Mouse (Mus musculus): ENCODE measurements around the gene Shisal2a. TPM values are rescaled to one million over a fixed set of nuclear protein-coding genes. Genes with fewer than 3 reads are reported as not detected.
"Not testable (repeated sequence)": the region's sequence is repeated elsewhere in the genome, so short reads cannot be mapped to it uniquely, and the experiment has no call there.

Shisal2a gene
- polyA plus RNA-seq, 1 experiment from 2014 or later: 1.2 TPM

DNA sequence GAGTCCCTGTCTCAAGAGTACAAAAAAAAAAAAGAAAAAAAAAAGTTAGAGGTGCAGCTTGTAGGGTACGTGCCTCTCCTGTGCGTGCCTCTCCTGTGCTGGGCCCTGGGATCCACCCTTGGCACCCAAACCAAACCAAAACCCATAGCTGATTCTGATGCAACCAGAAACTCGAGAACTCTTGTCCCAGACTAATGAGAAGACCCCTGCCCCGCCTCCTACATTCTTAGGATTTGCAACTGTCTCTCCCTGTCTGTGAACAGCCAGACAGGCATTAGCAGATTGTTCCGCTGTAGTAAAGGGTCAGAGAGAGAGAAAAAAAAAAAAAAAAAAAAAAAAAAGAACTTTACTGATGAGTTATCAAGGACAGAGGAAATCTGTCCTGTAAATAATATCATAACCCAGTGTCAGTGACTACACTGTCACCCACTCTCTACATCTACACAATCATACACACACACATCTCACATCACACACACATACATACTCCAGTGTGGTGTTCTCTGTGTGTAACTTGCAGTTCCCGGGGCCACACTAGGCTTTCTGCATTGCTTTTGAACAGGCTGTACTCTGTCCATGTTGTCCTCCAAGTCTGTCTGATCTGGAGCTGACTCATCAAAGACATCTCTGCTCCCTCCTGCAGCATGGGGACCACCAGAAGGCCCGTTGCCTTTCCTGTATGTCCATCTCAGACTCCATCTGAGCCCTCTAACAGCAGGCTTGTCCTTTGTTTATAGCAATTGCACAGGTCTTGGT lies 19.6 kb downstream of the Shisal2a start:
- Histone ChIP-seq H3K9ac (ENCODE audit: low read length) (peak overlapping the region; percentile 67; the same call in 1 of the 2 replicates), H3K4me2 (ENCODE audit: low read depth, low read length) (peak overlapping the region; percentile 50), H3K4me1 (ENCODE audit: control insufficient read depth, insufficient read depth, low read length) (peaks cover 20% of the 10 kb centered on the region), H3K27me3 (ENCODE audit: control insufficient read depth, insufficient read depth, low read length) (no peaks in the 10 kb centered on the region), H3K27ac (ENCODE audit: low read length) (peak overlapping the region; percentile 96), H3K9me3 (replicated peaks; ENCODE audit: control insufficient read depth, low read length) (no peaks in the 10 kb centered on the region), H3K36me3 (ENCODE audit: control insufficient read depth, insufficient read depth, low read length) (no peaks in the 10 kb centered on the region), H3K4me3 (replicated peaks; ENCODE audit: low read length) (peak overlapping the region; percentile 21; the same call in 1 of the 2 replicates)
- peak; percentile 12; the same call in 1 of the 2 replicates for ATAC-seq (ENCODE audit: insufficient read depth, low FRiP score)
- 20% methylated on average over 7 of the region's 7 CpGs for WGBS

- no peaks in the 10 kb centered on the region for H3K27me3 ChIP-seq (ENCODE audit: control insufficient read depth, insufficient read depth, low read length)
- H3K36me3 ChIP-seq (ENCODE audit: control insufficient read depth, insufficient read depth, low read length): no peaks in the 10 kb centered on the region
- H3K27ac ChIP-seq (ENCODE audit: low read length): peak overlapping the region; percentile 96
- WGBS: 14% methylated on average over 18 of the region's 18 CpGs
- H3K4me1 ChIP-seq (ENCODE audit: control insufficient read depth, insufficient read depth, low read length): peaks cover 20% of the 10 kb centered on the region
- peak overlapping the region; percentile 50 for H3K4me2 ChIP-seq (ENCODE audit: low read depth, low read length)
- no peaks in the 10 kb centered on the region for H3K9me3 ChIP-seq (replicated peaks; ENCODE audit: control insufficient read depth, low read length)
- H3K4me3 ChIP-seq (replicated peaks; ENCODE audit: low read length): peak overlapping the region; percentile 21
- ATAC-seq (ENCODE audit: insufficient read depth, low FRiP score): peak; percentile 87
- H3K9ac ChIP-seq (ENCODE audit: low read length): peak overlapping the region; percentile 67
Measured at GRCm38 (mm10) chr4:108362321-108363261, 20.6 kb downstream of the Shisal2a start.

DNA sequence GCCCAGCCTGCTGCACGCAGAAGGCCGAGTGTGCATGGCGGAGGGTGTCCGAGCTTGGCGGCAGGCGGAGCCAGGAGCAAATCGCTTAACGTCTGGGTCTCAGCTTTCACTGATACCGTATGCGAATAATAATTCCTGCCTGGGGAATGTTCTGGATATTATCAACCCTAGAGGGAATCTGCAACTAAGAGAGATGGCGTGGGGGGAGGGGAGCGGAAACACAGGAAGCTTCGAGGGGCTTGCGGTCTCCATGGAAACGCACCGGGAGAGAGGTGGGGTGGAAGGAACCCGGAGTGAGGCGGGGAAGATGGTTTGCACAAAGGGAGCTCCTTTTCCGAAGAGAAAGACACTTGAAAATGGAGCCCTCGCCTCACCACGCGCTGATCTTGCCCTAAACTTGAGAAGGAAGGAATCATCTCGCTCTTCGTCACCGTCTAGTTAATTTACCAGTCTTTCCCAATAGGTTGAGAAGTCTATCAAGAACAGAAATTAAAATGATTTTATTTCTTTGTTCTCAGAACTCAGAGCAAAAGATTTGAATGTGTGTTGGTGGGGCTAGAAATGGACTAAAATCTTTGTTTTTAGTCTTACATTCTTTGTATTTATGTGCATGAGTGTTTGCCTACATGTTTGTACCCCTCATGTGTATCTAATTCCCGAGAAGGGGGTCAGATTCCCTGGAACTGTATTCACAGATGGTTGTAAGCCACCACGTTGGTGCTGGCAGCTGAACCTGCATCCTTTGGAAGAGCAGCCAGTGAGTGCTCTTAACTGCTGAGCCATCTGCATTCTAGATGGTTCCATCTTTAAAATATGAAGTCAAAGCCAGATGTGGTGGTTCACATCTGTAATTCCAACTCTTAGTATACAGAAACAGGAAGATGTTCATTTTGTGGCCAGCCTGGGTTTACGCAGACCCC lies 22.8 kb downstream of the Shisal2a start:
- Histone ChIP-seq H3K4me3 (replicated peaks; ENCODE audit: low read length) (peak overlapping the region; percentile 33), H3K9ac (ENCODE audit: low read length) (peak overlapping the region; percentile 56), H3K27ac (ENCODE audit: low read length) (peak overlapping the region; percentile 74), H3K4me1 (ENCODE audit: control insufficient read depth, insufficient read depth, low read length) (peaks cover 24% of the 10 kb centered on the region), H3K27me3 (ENCODE audit: control insufficient read depth, insufficient read depth, low read length) (no peaks in the 10 kb centered on the region), H3K4me2 (ENCODE audit: low read depth, low read length) (peak overlapping the region; percentile 56), H3K9me3 (replicated peaks; ENCODE audit: control insufficient read depth, low read length) (no peaks in the 10 kb centered on the region), H3K36me3 (ENCODE audit: control insufficient read depth, insufficient read depth, low read length) (no peaks in the 10 kb centered on the region)
- ATAC-seq (ENCODE audit: insufficient read depth, low FRiP score): peak; percentile 68; the same call in 1 of the 2 replicates
- WGBS: 10% methylated on average over 28 of the region's 28 CpGs

DNA sequence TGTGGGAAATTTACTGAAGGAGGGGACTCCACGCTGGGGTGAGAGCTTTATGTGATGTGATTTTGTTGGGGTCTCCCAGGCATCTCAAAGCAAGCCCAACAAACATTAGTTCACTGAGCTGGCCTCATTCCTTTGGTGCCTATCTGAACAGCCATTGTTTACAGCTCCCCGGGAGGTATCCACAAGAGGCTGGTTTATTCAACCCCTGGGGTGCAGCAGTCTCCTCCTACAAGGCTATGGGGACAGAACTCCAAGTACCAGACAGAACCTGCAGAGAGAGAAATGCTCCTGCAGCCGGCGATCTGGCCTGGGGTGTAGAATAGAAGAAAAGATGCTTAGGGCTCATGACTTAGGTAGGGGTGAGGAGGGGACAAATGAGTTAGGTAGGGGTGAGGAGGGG lies 24.7 kb downstream of the Shisal2a start:
- Histone ChIP-seq H3K9me3 (replicated peaks; ENCODE audit: control insufficient read depth, low read length) (no peaks in the 10 kb centered on the region), H3K9ac (ENCODE audit: low read length) (no peak overlapping the region), H3K4me2 (ENCODE audit: low read depth, low read length) (no peak overlapping the region), H3K27me3 (ENCODE audit: control insufficient read depth, insufficient read depth, low read length) (no peaks in the 10 kb centered on the region), H3K36me3 (ENCODE audit: control insufficient read depth, insufficient read depth, low read length) (no peaks in the 10 kb centered on the region), H3K4me1 (ENCODE audit: control insufficient read depth, insufficient read depth, low read length) (peaks cover 18% of the 10 kb centered on the region), H3K4me3 (replicated peaks; ENCODE audit: low read length) (no peak overlapping the region), H3K27ac (ENCODE audit: low read length) (no peak overlapping the region)
- ATAC-seq (ENCODE audit: insufficient read depth, low FRiP score): no peak
- WGBS: 45% methylated on average over 4 of the region's 4 CpGs

GRCm38 (mm10) chr4:108357458-108357857 lies 25.7 kb downstream of the Shisal2a start:
- H3K36me3 ChIP-seq (ENCODE audit: control insufficient read depth, insufficient read depth, low read length): no peaks in the 10 kb centered on the region
- H3K9me3 ChIP-seq (replicated peaks; ENCODE audit: control insufficient read depth, low read length): no peaks in the 10 kb centered on the region
- peaks cover 7% of the 10 kb centered on the region for H3K4me1 ChIP-seq (ENCODE audit: control insufficient read depth, insufficient read depth, low read length)
- no peak overlapping the region for H3K4me3 ChIP-seq (replicated peaks; ENCODE audit: low read length)
- H3K9ac ChIP-seq (ENCODE audit: low read length): no peak overlapping the region
- no peak overlapping the region for H3K4me2 ChIP-seq (ENCODE audit: low read depth, low read length)
- H3K27ac ChIP-seq (ENCODE audit: low read length): no peak overlapping the region
- no peaks in the 10 kb centered on the region for H3K27me3 ChIP-seq (ENCODE audit: control insufficient read depth, insufficient read depth, low read length)
- 85% methylated on average over 8 of the region's 8 CpGs for WGBS
- ATAC-seq (ENCODE audit: insufficient read depth, low FRiP score): no peak

DNA sequence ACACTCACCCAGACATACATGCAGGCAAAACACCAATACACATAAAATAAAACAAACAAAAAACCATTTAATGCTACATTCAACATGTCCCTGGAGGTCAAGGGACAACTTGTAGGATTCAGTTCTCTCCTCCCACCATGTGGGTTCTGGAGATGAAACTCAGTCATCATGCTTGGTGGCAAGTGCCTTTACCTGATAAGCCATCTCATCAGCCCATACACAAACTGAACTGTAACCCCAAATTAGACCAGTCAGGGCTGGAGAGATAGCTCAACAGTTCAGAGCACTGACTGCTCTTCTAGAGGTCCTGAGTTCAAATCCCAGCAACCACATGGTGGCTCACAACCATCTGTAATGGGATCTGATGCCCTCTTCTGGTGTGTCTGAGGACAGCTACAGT lies 29.6 kb downstream of the Shisal2a start:
- not testable (repeated sequence) for ATAC-seq (ENCODE audit: insufficient read depth, low FRiP score); H3K27ac ChIP-seq (ENCODE audit: low read length)

DNA sequence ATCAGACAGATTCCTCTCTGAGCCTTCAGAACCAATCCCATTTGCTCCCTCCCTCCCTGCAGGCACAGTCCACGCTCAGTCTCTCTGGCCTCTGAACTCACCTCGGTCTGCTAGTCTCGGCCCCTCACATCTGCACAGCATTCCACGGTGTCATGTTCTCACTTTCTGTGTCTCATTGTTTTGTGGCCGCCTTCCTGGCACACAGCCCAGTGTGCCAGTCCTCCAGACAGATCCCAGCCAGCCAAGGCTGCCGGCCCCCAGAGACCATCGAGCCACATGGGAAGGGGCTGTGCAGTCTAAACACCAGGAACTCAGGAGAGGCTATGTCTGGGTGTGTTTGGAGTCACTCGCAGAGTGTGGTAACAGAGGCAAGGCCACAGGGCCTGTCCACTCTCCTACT lies 32.3 kb downstream of the Shisal2a start:
- H3K4me3 ChIP-seq (replicated peaks; ENCODE audit: low read length): no peak overlapping the region
- 11% methylated on average over 8 of the region's 8 CpGs for WGBS
- peak; percentile 43; the same call in 1 of the 2 replicates for ATAC-seq (ENCODE audit: insufficient read depth, low FRiP score)
- H3K27ac ChIP-seq (ENCODE audit: low read length): peak overlapping the region; percentile 64
- H3K9me3 ChIP-seq (replicated peaks; ENCODE audit: control insufficient read depth, low read length): no peaks in the 10 kb centered on the region
- no peaks in the 10 kb centered on the region for H3K27me3 ChIP-seq (ENCODE audit: control insufficient read depth, insufficient read depth, low read length)
- peaks cover 43% of the 10 kb centered on the region for H3K4me1 ChIP-seq (ENCODE audit: control insufficient read depth, insufficient read depth, low read length)
- peak overlapping the region; percentile 37; the same call in 1 of the 2 replicates for H3K9ac ChIP-seq (ENCODE audit: low read length)
- H3K4me2 ChIP-seq (ENCODE audit: low read depth, low read length): no peak overlapping the region
- H3K36me3 ChIP-seq (ENCODE audit: control insufficient read depth, insufficient read depth, low read length): no peaks in the 10 kb centered on the region

More for the DNA sequence above, 29.6 kb downstream of the Shisal2a start:
- not testable (repeated sequence) for H3K27me3 ChIP-seq (ENCODE audit: control insufficient read depth, insufficient read depth, low read length); H3K9ac ChIP-seq (ENCODE audit: low read length); H3K4me2 ChIP-seq (ENCODE audit: low read depth, low read length); H3K9me3 ChIP-seq (replicated peaks; ENCODE audit: control insufficient read depth, low read length); H3K36me3 ChIP-seq (ENCODE audit: control insufficient read depth, insufficient read depth, low read length); H3K4me3 ChIP-seq (replicated peaks; ENCODE audit: low read length)
- peaks cover 28% of the 10 kb centered on the region for H3K4me1 ChIP-seq (ENCODE audit: control insufficient read depth, insufficient read depth, low read length)

- Histone ChIP-seq H3K27me3 (ENCODE audit: control insufficient read depth, insufficient read depth, low read length) (no peaks in the 10 kb centered on the region), H3K4me1 (ENCODE audit: control insufficient read depth, insufficient read depth, low read length) (peaks cover 45% of the 10 kb centered on the region), H3K9ac (ENCODE audit: low read length) (no peak overlapping the region), H3K4me3 (replicated peaks; ENCODE audit: low read length) (no peak overlapping the region), H3K27ac (ENCODE audit: low read length) (no peak overlapping the region; the same call in 1 of the 2 replicates), H3K4me2 (ENCODE audit: low read depth, low read length) (no peak overlapping the region), H3K36me3 (ENCODE audit: control insufficient read depth, insufficient read depth, low read length) (no peaks in the 10 kb centered on the region), H3K9me3 (replicated peaks; ENCODE audit: control insufficient read depth, low read length) (no peaks in the 10 kb centered on the region)
- ATAC-seq (ENCODE audit: insufficient read depth, low FRiP score): no peak
- 29% methylated on average over 8 of the region's 8 CpGs for WGBS
Measured at GRCm38 (mm10) chr4:108349836-108350547, 33.2 kb downstream of the Shisal2a start.
